Mouse (Mus musculus): ENCODE measurements around the gene Mettl9. TPM values are rescaled to one million over a fixed set of nuclear protein-coding genes. Genes with fewer than 3 reads are reported as not detected.

Mettl9 gene
- 10 to 100 TPM; 20.3 to 23.5 TPM for total RNA-seq (2021)
- long read RNA-seq, experiment 1, transcript Mettl9-201 (5 exons, 1,823 nt) = major isoform, 27 of 42 reads
- long read RNA-seq, experiment 1, partial matches to known transcripts = 0 of 42 reads
- long read RNA-seq, experiment 1, other reads (novel, unspliced or antisense) = 14 of 42 reads
- long read RNA-seq, experiment 2, transcript Mettl9-201 (5 exons, 1,823 nt) = major isoform, 29 of 36 reads
- long read RNA-seq, experiment 2, partial matches to known transcripts = 0 of 36 reads
- long read RNA-seq, experiment 2, other reads (novel, unspliced or antisense) = 5 of 36 reads

GRCm38 (mm10) chr7:121033856-121034652 lies at the start of gene Mettl9:
Mettl9 (plus strand) TSS chr7:121034445.
- no peak; the same call in 1 of the 2 replicates for TF ChIP-seq CTCF (IDR thresholded peaks at IDR 0.05)
- Histone ChIP-seq H3K4me3 (peak within 1 kb of the TSS; percentile 99), H3K27ac (peak within 1 kb of the TSS; percentile 86)
- intact Hi-C loops (cut with DNase I) = loop anchor here (2.0 to 10.0 kb wide), 3 partner anchors 51 to 379 kb away; partner anchors contain the start of genes Cdr2 and Mfsd13b
- DNase-seq = peak; percentile 96

GRCm38 (mm10) chr7:120991191-120991590 lies 43.1 kb upstream of the Mettl9 start:
- intact Hi-C loops (cut with DNase I) = no loop called here
- no peak for TF ChIP-seq CTCF (IDR thresholded peaks at IDR 0.05)
- no peak for DNase-seq

GRCm38 (mm10) chr7:120999021-120999530 lies 35.2 kb upstream of the Mettl9 start:
- TF ChIP-seq CTCF (IDR thresholded peaks at IDR 0.05) = no peak
- no peak overlapping the region for H3K27ac ChIP-seq
- H3K4me3 ChIP-seq = no peak overlapping the region
- DNase-seq = no peak
- intact Hi-C loops (cut with DNase I) = no loop called here

More at GRCm38 (mm10) chr7:120991191-120991590, 43.1 kb upstream of the Mettl9 start:
- no peak overlapping the region for H3K4me3 ChIP-seq
- H3K27ac ChIP-seq = no peak overlapping the region

DNA sequence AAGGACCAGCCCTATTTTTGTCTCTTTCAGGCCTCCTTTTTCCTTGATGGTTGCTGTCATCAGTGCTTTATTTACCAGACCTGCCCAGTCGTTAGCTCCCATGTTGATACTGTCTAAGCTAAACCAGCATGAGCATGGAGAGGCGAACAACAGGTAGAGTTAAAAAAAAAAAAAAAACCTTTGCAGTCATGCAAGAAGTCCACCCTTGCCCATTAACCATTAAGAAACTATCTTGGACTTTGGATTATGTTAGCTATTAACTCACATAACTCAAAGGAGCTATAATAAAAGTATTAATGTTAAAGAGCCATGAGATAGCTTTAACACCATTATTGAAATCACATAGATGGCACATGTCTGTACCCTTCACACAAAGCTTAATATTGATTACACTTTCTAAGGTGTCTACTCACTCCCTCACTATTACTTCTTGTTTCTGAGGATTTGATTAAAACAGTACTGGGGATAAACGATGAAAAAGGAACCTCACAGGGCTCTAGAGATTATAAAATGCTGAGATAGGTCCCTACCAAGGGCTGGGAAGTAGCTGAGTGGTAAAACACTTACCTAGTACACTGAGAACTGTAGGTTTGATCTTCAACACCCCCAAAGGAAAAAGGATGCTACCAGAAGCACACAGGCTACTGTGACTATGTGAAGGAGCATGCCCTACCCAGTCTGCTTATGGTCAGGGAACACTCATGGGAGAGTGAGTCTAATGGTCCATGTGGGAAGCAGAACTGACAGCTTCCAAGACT lies 34.0 kb upstream of the Mettl9 start:
- DNase-seq = no peak
- TF ChIP-seq CTCF (IDR thresholded peaks at IDR 0.05) = no peak
- intact Hi-C loops (cut with DNase I) = no loop called here
- no peak overlapping the region for H3K4me3 ChIP-seq
- no peak overlapping the region for H3K27ac ChIP-seq

DNA sequence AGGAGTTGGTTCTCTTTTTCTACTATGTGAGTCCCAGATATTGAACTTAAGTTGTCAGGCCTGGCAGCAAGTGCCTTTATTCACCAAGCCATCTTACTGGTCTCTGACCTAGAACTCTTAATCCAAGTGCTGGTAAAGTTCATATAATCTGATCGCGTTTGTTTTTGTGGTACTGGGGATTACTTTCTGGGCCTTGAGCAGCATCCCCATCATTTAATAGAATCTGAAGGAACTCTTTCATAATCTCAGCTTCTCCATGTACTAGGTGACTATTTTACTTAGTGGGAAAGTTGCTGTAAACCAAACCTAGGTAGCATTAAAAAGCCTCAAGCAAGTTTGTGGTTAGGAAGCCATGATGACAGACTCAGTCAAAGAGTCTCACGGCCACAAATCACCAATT lies 32.4 kb upstream of the Mettl9 start:
- Histone ChIP-seq H3K4me3 (no peak overlapping the region), H3K27ac (no peak overlapping the region)
- TF ChIP-seq CTCF (IDR thresholded peaks at IDR 0.05) = no peak
- no peak for DNase-seq
- intact Hi-C loops (cut with DNase I) = no loop called here

GRCm38 (mm10) chr7:121002407-121002928 lies 31.8 kb upstream of the Mettl9 start:
- Histone ChIP-seq H3K4me3 (no peak overlapping the region), H3K27ac (no peak overlapping the region)
- TF ChIP-seq CTCF (IDR thresholded peaks at IDR 0.05) = no peak
- intact Hi-C loops (cut with DNase I) = no loop called here
- no peak for DNase-seq

- no peak overlapping the region for H3K27ac ChIP-seq
- TF ChIP-seq CTCF (IDR thresholded peaks at IDR 0.05) = no peak
- intact Hi-C loops (cut with DNase I) = no loop called here
- H3K4me3 ChIP-seq = no peak overlapping the region
- no peak for DNase-seq
These were observed 30.3 kb upstream of the Mettl9 start for GRCm38 (mm10) chr7:121003793-121004418.

GRCm38 (mm10) chr7:121011794-121012689 lies 22.2 kb upstream of the Mettl9 start:
- H3K27ac ChIP-seq = no peak overlapping the region
- intact Hi-C loops (cut with DNase I) = no loop called here
- no peak overlapping the region for H3K4me3 ChIP-seq
- no peak for DNase-seq
- no peak for TF ChIP-seq CTCF (IDR thresholded peaks at IDR 0.05)

GRCm38 (mm10) chr7:121014486-121014885 lies 19.8 kb upstream of the Mettl9 start:
- Histone ChIP-seq H3K4me3 (no peak overlapping the region), H3K27ac (no peak overlapping the region)
- no peak for TF ChIP-seq CTCF (IDR thresholded peaks at IDR 0.05)
- intact Hi-C loops (cut with DNase I) = no loop called here
- no peak for DNase-seq

GRCm38 (mm10) chr7:121018778-121019177 lies 15.5 kb upstream of the Mettl9 start:
- TF ChIP-seq CTCF (IDR thresholded peaks at IDR 0.05) = no peak
- Histone ChIP-seq H3K4me3 (no peak overlapping the region), H3K27ac (no peak overlapping the region)
- intact Hi-C loops (cut with DNase I) = no loop called here
- no peak for DNase-seq

GRCm38 (mm10) chr7:121020277-121020676 lies 14.0 kb upstream of the Mettl9 start:
- Histone ChIP-seq H3K4me3 (no peak overlapping the region), H3K27ac (no peak overlapping the region)
- TF ChIP-seq CTCF (IDR thresholded peaks at IDR 0.05) = peak; percentile 31
- intact Hi-C loops (cut with DNase I) = no loop called here
- no peak for DNase-seq

Measured in gastrocnemius, adult 2 months (tissue).